Mouse (Mus musculus) liver, adult 2 months (tissue): ENCODE data around the gene Olfr1360.
A peak's percentile ranks its signal among the peaks of the same experiment; 100 is the strongest.
"Not testable (repeated sequence)": the region's sequence is repeated elsewhere in the genome, so short reads cannot be mapped to it uniquely, and the experiment has no call there.

Experiments
- CTCF ChIP-seq: fragments of 200-500 bp; IDR thresholded peaks from 2 replicates; pipeline ENCODE4 v1.5.1; 2011; ENCODE audit warnings: low read depth, low read length, control low read depth
- POLR2A ChIP-seq: fragments of 200-500 bp; IDR thresholded peaks from 2 replicates; pipeline ENCODE4 v1.6.1; 2011; ENCODE audit warnings: low read length, control low read depth; ENCODE audit not compliant: insufficient read depth; ENCODE audit errors: extremely low read depth

DNA sequence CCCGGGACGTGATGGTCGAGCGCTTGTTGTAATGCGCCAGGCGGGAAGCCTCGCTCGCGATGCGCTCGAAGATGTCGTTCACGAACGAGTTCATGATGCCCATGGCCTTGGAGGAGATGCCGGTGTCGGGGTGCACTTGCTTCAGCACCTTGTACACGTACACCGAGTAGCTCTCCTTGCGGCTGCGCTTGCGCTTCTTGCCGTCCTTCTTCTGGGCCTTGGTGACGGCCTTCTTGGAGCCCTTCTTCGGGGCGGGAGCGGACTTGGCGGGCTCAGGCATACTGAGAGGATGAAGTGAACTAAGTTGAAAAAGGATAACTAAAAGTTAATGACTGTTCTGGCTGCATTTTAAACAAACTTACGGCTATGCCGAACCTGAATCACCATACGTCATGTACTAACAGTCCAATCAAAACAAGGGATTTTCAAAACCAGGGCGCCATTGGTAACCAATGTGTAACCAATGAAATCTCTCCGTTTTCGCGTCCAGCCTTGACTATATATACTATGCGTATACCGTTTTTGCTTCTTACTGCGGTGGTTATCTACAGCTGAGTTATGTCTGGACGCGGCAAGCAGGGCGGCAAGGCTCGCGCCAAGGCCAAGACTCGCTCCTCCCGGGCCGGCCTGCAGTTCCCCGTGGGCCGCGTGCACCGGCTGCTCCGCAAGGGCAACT, 38.8 kb upstream of the Olfr1360 start, which contains the start of the genes Hist1h2bl and Hist1h2ai:
- peak; percentile 40; the same call in 1 of the 2 replicates for TF ChIP-seq POLR2A
- not testable (repeated sequence) for TF ChIP-seq CTCF
